Mouse (Mus musculus): Measurements from ENCODE around the gene Glrp1.

Glrp1 gene

GRCm38 (mm10) chr1:88491617-88492378 lies 18.1 kb downstream of the Glrp1 start:
- no peak for DNase-seq

GRCm38 (mm10) chr1:88490164-88490563 lies 19.7 kb downstream of the Glrp1 start:
- DNase-seq: no peak

GRCm38 (mm10) chr1:88488957-88489356 lies 20.9 kb downstream of the Glrp1 start:
- no peak for DNase-seq

GRCm38 (mm10) chr1:88486336-88486735 lies 23.5 kb downstream of the Glrp1 start:
- DNase-seq: no peak

DNA sequence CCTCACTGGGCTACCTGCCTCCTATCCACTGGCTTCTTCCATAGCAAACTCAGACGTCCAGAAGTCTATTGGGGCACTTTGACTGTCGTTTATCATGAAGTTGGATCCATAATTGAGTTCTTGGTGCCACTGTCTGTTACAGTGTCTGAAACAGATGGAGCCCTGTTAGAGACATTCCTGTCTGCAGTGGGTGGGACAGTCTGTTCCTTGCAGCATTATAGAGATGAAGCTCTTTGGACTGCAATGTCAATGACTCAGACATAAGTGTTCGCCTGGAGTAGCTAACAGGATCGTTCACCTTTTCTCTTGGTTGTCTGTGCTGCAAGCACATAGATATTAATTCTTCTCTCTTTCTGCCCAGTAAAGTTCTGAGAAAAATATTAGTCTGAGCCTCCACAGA lies 25.8 kb downstream of the Glrp1 start:
- DNase-seq: no peak

DNA sequence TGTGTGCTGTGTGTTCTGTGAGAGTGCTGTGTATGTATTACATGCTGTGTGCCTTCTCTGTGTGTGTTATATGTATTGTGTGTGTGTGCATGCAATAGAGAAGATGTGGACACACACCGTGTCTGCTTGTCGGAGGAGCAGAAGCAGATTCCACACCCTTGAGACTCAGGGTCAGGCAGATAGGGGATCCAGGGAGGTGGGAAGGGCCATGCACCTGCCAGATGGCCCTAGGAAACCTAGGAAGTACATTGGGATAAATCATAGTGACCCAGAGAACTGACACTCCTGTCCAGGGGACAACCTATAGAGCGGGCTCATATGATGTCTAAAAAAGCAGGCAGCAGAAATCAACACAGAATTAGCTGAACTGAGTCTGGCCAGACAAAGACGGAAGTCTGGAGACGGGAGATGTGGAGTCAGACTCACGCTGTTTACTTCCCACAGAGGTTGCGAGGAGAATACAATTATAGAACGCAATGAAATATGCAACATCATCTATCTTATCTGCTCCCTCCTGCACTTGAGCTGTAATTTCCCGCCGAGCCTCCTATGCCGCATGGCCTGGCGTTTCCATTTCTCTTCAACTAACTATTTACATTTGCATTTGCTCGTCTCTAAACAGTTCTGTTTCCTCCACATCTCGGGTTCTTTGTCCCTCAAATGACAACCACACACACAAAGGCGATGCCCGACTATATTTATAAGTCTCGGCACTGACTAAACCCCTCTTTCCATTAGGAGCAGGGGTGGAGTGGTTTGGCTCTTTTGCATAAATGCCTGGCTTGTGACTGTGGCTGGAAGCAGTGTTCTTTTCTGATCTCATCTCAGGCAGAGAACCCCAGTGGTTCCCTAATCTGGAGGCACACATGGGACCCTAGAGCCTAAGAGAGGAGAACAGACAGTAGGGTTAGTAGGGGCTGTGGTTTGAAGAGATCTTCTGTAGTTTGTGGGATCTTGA lies 27.4 kb downstream of the Glrp1 start:
- no peak for DNase-seq

GRCm38 (mm10) chr1:88480594-88480993 lies 29.3 kb downstream of the Glrp1 start:
- DNase-seq: no peak

GRCm38 (mm10) chr1:88478205-88478604 lies 31.7 kb downstream of the Glrp1 start:
- DNase-seq: no peak

DNA sequence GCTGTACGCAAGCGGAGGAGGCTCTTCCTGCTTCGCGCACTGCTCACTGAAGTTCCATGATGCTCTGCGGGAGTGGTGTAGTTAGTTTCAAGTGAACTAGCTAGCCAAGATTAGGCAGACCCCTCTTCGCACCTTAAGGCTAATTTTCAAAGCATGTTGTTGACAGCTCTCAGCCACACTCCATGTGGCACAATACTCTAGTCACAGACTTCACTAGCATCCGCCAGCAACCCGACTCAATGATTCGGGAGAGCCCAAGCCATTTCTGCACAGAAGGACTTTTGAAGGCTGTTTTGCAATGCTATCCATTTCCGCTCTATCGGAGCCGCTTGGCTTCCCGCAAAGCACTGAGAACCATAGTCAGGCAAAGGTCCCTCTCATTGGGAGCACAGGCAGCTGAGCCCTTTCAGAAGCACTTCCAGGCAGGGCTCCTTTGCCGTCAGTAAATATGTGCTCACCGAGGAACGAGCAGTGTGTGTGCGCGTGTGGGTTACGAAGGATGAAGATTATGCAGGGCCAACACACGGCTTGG lies 33.2 kb downstream of the Glrp1 start:
- no peak for DNase-seq

- DNase-seq: no peak
Observed at GRCm38 (mm10) chr1:88475502-88475953, 34.3 kb downstream of the Glrp1 start.

GRCm38 (mm10) chr1:88474598-88474997 lies 35.3 kb downstream of the Glrp1 start:
- DNase-seq: no peak

- DNase-seq: no peak
Observed at GRCm38 (mm10) chr1:88473899-88474298, 36.0 kb downstream of the Glrp1 start.

GRCm38 (mm10) chr1:88472258-88472657 lies 37.6 kb downstream of the Glrp1 start:
- no peak for DNase-seq

DNA sequence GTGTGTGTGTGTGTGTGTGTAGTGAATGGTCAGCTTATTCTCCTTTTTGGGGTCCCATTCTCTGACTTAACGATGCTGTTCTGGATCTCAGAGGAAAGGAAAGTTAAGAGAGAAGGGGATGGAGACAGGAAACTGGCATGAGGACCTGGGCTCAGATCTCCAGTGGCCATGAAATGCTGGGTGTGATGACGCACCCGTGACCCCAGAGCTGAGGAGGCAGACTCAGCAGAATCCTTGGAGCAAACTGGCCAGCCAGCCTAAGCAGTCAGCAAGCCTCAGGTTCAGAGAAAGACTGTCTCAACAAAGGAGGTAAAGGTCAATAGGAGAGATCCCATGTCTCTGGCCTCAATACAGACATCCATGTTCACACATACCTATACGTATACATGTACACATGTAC lies 40.1 kb downstream of the Glrp1 start:
- no peak for DNase-seq

DNA sequence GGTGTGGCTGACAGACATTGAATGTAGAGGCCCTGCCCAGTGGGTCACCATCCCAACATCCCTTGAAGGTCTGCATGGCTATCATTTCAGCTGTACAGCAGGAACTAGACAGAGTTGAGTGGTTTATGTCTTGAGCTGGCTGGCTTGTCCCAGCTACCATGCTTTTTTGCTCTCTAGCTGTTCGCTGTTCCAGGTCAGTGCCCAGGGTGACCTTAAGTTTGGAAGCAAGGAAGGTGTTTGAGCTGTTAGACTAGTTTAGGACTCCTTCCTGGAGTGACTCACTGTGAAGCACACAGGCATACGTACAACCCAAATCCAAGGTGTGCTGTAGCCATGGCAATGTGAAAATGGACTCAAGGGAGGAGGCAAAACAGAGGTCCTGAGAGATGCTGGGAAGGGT lies 41.5 kb downstream of the Glrp1 start:
- no peak for DNase-seq

GRCm38 (mm10) chr1:88467866-88468265 lies 42.0 kb downstream of the Glrp1 start:
- DNase-seq: no peak

DNA sequence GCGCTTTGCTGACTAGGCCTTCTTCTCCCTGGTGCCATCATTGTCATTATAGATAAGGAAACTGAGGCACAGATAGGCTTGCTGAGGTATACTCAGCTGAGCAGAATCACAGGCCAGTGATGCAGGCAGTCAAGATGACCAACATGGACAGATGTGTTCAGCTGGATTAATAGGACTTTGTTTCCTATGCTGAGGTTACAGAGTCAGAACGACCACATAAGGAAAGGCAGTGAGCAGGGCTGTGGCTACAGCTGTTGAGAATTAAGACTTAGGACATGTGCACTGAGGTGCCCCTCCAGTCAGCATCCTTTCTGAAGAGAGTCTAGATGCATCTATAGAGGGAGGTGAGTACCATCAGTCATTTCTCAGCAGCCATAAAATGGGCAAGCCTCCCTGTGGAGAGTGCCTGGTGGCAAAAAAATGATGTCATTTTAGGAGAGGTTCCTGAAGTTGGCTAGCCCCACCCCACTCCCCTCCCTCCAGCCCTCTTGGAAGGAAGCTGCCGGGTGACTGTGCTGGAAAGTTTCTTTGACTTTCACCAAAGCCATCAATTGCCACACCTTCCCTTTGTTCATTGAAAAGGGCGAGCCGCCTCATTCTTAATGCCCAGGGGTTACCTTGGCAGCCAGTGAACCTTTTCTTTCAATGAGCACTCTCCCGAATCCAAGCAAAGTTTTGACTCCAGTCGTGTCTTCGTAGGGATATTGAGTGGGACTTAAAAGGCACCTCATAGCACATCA lies 43.4 kb downstream of the Glrp1 start:
- no peak for DNase-seq

DNA sequence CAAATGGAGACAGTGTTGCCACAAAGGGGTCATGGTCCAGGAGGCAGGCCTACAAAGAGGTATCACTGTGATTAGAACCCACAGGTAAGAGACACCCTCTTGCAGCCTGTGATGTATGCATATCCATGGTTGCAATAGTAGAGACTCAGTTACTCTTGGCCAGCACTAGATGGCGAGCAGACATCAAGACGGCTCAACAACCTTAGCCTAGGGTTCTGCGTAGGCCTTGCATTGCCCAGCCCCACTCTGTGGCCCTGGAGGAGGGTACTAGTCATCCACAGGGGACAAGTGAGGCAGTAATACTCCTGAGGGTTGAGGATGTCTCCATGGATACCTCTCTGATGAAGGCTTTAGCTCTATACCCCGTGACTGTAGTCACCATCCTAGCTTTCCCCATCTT lies 44.1 kb downstream of the Glrp1 start:
- peak in 1 of 2 experiments; percentile 8 for DNase-seq

DNA sequence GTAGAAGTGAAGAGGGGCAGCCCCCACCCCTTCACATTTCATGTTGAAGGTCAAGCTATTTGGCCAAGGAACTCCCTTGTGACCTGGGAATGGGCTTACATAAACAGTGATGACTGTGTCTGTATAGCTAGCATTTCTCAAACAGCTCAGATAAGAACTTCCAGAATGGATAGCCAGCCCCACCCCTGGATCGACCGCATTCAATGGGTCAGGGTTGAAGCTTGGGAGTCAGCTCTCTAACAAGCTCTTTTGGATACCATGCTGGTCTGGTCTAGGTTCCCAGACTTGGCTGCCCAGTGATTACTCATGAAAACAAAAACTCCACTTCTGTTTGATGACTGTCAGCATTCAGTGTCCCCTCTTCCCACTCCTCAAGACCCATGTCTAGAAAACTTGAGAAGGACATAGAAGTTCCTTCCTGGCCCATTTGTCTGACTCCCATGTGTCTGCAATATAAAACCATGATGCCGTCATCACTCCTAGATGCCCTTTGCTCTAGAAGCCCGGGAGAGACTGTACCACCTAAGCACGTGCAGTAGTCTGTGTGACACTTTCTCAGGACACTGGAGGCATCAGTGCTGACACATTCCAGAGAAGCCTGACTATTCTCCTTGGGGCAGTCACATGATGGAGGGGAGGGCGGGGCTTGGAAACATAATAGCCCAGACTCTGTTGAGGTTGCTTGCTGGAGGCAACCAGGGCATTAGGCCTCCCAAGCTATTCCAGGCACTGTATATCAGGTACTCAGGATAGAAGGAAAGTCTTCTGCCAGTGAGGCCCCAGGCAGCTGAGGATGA lies 45.6 kb downstream of the Glrp1 start:
- DNase-seq: no peak

DNA sequence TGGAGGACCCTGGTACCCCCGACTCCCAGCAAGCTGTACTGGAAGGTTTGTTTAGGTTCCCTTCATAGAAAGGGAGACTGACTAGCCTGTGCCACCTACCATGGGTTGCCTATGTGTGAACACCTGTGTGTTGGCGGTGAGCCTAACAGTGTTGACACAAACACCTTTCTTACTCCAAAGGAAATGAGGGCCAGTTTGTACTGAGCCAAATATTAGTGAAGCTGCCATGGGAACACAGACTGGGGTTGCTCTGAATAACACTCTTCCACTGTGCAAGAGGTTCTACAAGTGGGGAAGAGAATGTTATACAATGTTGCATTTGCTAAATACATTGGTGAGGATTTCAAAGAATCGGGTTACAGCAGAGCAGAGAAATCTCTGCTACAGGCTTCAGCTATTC lies 46.6 kb downstream of the Glrp1 start:
- no peak for DNase-seq

DNA sequence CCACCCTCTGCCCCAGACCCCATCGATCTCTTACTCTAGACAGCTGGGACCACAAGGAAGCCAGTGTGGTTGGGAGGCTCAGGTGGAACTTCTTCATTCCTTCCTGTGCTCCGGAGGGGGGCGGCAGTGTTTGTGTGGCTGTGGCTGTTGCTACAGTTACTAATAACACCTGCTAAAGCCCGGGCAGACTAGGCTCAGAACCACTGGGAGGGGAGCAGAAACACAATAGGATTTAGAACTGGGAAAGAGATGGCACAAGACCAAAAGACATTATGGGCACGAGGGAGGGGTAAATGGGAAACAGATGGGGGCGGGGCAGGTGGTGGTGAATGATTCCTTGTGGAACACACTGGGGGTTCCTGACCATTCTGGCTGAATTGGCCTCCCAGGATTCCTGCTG lies 47.4 kb downstream of the Glrp1 start:
- DNase-seq: no peak

- no peak for DNase-seq
Observed at GRCm38 (mm10) chr1:88461096-88461495, 48.8 kb downstream of the Glrp1 start.

Measured in cerebellum, postnatal 25 days (tissue).